Mouse (Mus musculus) embryonic facial prominence, embryonic 14.5 days (tissue): ENCODE measurements around the gene Il11ra2. TPM values are rescaled to one million over a fixed set of nuclear protein-coding genes. Genes with fewer than 3 reads are reported as not detected.
"Not testable (repeated sequence)": the region's sequence is repeated elsewhere in the genome, so short reads cannot be mapped to it uniquely, and the experiment has no call there.

Source experiments
- ATAC-seq: fragments of 200-750 bp; cut with Nextera tagmentation; 2 replicates; pipeline ENCODE4 v1.8.0; 2017; ENCODE audit warnings: low read depth, moderate number of reproducible peaks, moderate TSS enrichment
- DNase-seq: peaks from one replicate; pipeline ENCODE4 v3.0.0-alpha.2; 2015; ENCODE audit warnings: low spot score
- H3K27ac ChIP-seq: fragments of 300-500 bp; sonication (generic); replicated peaks from 2 replicates; pipeline ENCODE4 v1.5.1; 2014; ENCODE audit warnings: low read depth, mild to moderate bottlenecking, low read length, moderate library complexity
- H3K27me3 ChIP-seq: fragments of 300-500 bp; sonication (generic); replicated peaks from 2 replicates; pipeline ENCODE4 v1.6.1; 2014; ENCODE audit warnings: low read length; ENCODE audit not compliant: control insufficient read depth, insufficient read depth
- H3K36me3 ChIP-seq: fragments of 300-500 bp; sonication (generic); 2 replicates; pipeline ENCODE4 v1.6.1; 2014; ENCODE audit warnings: low read length, mixed read lengths; ENCODE audit not compliant: control insufficient read depth, insufficient read depth
- H3K4me1 ChIP-seq: fragments of 300-500 bp; sonication (generic); 2 replicates; pipeline ENCODE4 v1.6.1; 2014; ENCODE audit warnings: antibody characterized with exemption, low read length; ENCODE audit not compliant: control insufficient read depth, insufficient read depth
- H3K4me2 ChIP-seq: fragments of 300-500 bp; sonication (generic); 2 replicates; pipeline ENCODE4 v1.6.1; 2014; ENCODE audit warnings: low read depth, mild to moderate bottlenecking, low read length, moderate library complexity, mixed read lengths
- H3K4me3 ChIP-seq: fragments of 300-500 bp; sonication (generic); 2 replicates; pipeline ENCODE4 v1.5.1; 2014; ENCODE audit warnings: low read depth, mild to moderate bottlenecking, low read length
- H3K9ac ChIP-seq: fragments of 300-500 bp; sonication (generic); 2 replicates; pipeline ENCODE4 v1.6.1; 2014; ENCODE audit warnings: low read depth, mild to moderate bottlenecking, low read length, moderate library complexity, mixed read lengths
- H3K9me3 ChIP-seq: fragments of 300-500 bp; sonication (generic); 2 replicates; pipeline ENCODE4 v1.6.1; 2016; ENCODE audit warnings: low read length; ENCODE audit not compliant: control insufficient read depth
- WGBS: fragments of 180-500 bp; shearing (Covaris S2); extraction: QIAGEN DNeasy Blood & Tissue Kit; methylation state at CpG from one replicate; pipeline ENCODE4 v1.1.7; 2014; 5-methylcytosine and 5-hydroxymethylcytosine counted together
- polyA plus RNA-seq: library from polyadenylated mRNA; unstranded; fragments of >200 nt; fragmentation: Nextera tagmentation; extraction: Ambion mirVana; gene quantifications from 2 replicates; pipeline ENCODE4 v1.2.1, GENCODE M21; 2014

Il11ra2 gene
- polyA plus RNA-seq, 1 experiment from 2014 or later, result 0.17 TPM

GRCm38 (mm10) chr4:42611895-42612294 is 49.8 kb downstream of the Il11ra2 start, which contains the start of gene Gm10591:
TSS of gene Gm10591 (plus strand) at chr4:42612195.
- H3K4me3 ChIP-seq, ATAC-seq, H3K27ac ChIP-seq, H3K4me1 ChIP-seq, H3K36me3 ChIP-seq, H3K4me2 ChIP-seq, H3K9me3 ChIP-seq, H3K9ac ChIP-seq, H3K27me3 ChIP-seq, DNase-seq: not testable (repeated sequence)
- WGBS, result no CpG with 5 or more reads among the region's 5 CpGs

Other genes starting within 250 kb of the Il11ra2 start
- not detected in 2 replicates for gene Gm21586, start 222.5 kb downstream of the Il11ra2 start, polyA plus RNA-seq
- 0.08 and 0.24 TPM in 2 replicates for gene Gm2163, start 195.1 kb downstream of the Il11ra2 start, polyA plus RNA-seq
- not detected in 2 replicates for gene Fam205a2, start 133.7 kb downstream of the Il11ra2 start, polyA plus RNA-seq
- 2.3 TPM in 1 of 2 replicates, not detected in the other for gene Gm10591, start 49.7 kb downstream of the Il11ra2 start, polyA plus RNA-seq
- gene Gm2564, start 32.2 kb downstream of the Il11ra2 start, polyA plus RNA-seq, result 0.46 and 0.60 TPM in 2 replicates
- gene Ccl27b, start 6.6 kb downstream of the Il11ra2 start, polyA plus RNA-seq, result not detected in 2 replicates
- not detected in 2 replicates for gene 4930578G10Rik, start 73.7 kb upstream of the Il11ra2 start, polyA plus RNA-seq
- gene Ccl19, start 94.7 kb upstream of the Il11ra2 start, polyA plus RNA-seq, result not detected in 2 replicates
- gene Ccl21a, start 112.1 kb upstream of the Il11ra2 start, polyA plus RNA-seq, result 75.0 and 101 TPM in 2 replicates
- 0.05 TPM in 1 of 2 replicates, not detected in the other for gene Fam205a1, start 192.0 kb upstream of the Il11ra2 start, polyA plus RNA-seq
- gene Gm12394, start 194.9 kb upstream of the Il11ra2 start, polyA plus RNA-seq, result 0.15 TPM in 1 of 2 replicates, not detected in the other
- gene Fam205c, start 212.3 kb upstream of the Il11ra2 start, polyA plus RNA-seq, result 0.28 and 1.4 TPM in 2 replicates